Mouse (Mus musculus) layer of hippocampus, postnatal 25 days (tissue): Measurements from ENCODE around the gene Trcg1. TPM values are rescaled to one million over a fixed set of nuclear protein-coding genes. Genes with fewer than 3 reads are reported as not detected.
"Not testable (repeated sequence)": the region's sequence is repeated elsewhere in the genome, so short reads cannot be mapped to it uniquely, and the experiment has no call there.

Experiments
- DNase-seq, 2 experiments: peaks; one replicate each; pipeline ENCODE4 v3.0.0; 2022; ENCODE audit warnings: mixed read lengths in 2 of 2, low spot score in 1 of 2; ENCODE audit errors: extremely low spot score in 1 of 2
- total RNA-seq, 2 experiments: library from RNA; stranded (reverse); gene quantifications; 2 replicates each; pipeline ENCODE4 v1.2.3; 2021

Trcg1 gene
- not detected for total RNA-seq

- DNase-seq = no peak
Measured at GRCm38 (mm10) chr9:57236256-57236655, at the start of gene Trcg1. Trcg1 (plus strand) TSS chr9:57236556.

- no peak for DNase-seq
Measured at GRCm38 (mm10) chr9:57196708-57197107, 39.6 kb upstream of the Trcg1 start.

GRCm38 (mm10) chr9:57197414-57197813 lies 38.9 kb upstream of the Trcg1 start:
- no peak for DNase-seq

DNA sequence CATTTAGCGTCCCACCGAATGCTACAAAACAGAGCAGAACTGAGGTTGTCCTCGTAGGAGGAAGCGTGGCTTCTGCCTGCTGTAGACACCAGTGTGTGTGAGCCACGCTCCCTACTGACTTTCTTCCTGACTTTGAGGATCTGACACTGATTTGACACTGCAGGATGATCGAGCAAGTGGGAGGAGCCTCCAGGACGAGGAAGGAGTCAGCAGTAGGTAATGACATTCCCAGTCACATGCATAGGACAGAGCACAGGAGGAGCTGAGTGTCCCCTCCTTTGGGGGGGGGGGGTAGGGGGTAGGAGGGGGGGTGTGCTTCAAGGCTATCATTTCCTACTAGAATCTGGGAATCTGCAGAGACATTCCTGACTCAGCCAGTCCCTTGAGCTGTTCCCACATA lies 33.4 kb upstream of the Trcg1 start:
- no peak for DNase-seq

- not testable (repeated sequence) for DNase-seq
Measured at GRCm38 (mm10) chr9:57203571-57203970, 32.8 kb upstream of the Trcg1 start.

- no peak for DNase-seq
Measured at GRCm38 (mm10) chr9:57206896-57207295, 29.5 kb upstream of the Trcg1 start.

GRCm38 (mm10) chr9:57209316-57209715 lies 27.0 kb upstream of the Trcg1 start:
- DNase-seq = peak; percentile 16 to 68

GRCm38 (mm10) chr9:57212448-57213222 lies 23.7 kb upstream of the Trcg1 start:
- no peak for DNase-seq

DNA sequence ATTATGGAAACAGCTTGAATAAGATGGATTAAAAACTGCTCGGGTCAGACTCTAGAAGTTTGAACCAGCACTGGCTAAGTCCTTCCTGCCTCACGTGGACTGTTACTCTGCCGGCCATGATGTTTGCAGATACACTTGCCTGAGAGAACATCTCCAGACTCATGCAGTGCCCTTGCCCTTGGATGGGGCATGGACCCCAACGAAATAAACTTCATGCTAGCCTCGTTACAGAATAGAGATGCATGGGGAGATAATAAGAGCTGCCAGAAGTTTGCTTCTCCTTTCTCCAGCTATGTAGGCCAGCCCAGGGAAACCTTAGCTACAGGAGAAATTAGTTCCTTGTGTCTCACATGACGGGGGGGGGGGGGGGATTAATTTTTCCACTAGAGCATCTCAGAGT lies 21.9 kb upstream of the Trcg1 start:
- no peak for DNase-seq

DNA sequence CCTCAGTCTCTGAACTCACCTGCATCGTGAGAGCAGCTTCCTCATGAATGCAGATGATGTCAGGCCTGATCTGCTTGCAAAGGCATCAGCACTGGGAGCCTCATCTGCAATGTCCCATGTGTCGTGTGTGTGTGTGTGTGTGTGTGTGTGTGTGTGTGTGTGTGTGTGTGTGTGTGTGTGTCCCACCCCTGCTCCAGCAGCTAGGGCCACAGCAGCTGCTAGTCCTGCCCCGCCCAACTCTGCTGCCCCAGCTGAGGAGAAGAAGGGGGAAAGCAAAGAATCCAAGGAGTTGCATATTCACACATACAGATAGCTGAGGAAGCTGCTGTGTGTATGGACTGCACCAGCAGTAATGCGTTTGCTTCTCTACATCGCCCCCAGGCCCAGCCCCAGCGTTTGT lies 19.1 kb upstream of the Trcg1 start:
- DNase-seq = no peak

DNA sequence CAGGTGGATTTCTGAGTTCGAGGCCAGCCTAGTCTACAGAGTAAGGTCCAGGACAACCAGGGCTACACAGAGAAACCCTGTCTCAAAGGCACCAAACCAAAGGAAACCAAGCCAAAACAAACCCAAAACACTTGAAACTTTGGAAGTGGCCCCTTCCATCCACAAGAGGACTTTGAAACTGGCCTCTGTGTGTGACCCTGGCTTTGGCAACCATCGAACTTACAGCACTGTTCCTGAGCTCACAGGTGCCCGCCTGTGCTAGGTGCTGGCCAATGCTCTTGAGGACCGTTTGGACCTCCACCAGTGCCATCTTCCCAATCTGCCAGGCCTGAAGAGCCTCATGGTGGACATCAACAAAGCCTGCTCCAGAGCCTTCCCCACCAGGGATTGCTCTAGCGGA lies 17.6 kb upstream of the Trcg1 start:
- DNase-seq = no peak

GRCm38 (mm10) chr9:57219511-57219910 lies 16.8 kb upstream of the Trcg1 start:
- no peak for DNase-seq

- DNase-seq = peak; percentile 7 to 32
Measured at GRCm38 (mm10) chr9:57220356-57220755, 16.0 kb upstream of the Trcg1 start.

- no peak for DNase-seq
Measured at GRCm38 (mm10) chr9:57223341-57223740, 13.0 kb upstream of the Trcg1 start.

- DNase-seq = no peak
Measured at GRCm38 (mm10) chr9:57225780-57226627, 10.4 kb upstream of the Trcg1 start.

DNA sequence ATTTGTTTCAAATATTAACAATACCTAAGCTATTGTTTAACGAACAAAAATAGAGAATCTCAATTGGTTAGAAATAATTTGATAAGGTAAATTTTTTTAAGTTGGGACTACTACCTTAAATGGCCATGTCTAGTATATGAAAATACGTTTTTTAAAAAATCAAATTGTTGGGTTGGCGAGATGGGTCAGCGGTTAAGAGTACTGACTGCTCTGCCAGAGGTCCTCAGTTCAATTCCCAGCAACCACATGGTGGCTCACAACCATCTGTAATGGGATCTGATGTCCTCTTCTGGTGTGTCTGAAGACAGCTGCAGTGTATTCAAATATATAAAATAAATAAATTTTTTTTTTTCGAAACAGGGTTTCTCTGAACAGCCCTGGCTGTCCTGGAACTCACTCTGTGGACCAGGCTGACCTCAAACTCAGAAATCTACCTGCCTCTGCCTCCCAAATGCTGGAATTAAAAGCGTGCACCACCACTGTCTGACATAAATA lies 9.7 kb upstream of the Trcg1 start:
- not testable (repeated sequence) for DNase-seq

GRCm38 (mm10) chr9:57227203-57227602 lies 9.2 kb upstream of the Trcg1 start:
- no peak for DNase-seq

- no peak for DNase-seq
Measured at GRCm38 (mm10) chr9:57228186-57228585, 8.2 kb upstream of the Trcg1 start.

DNA sequence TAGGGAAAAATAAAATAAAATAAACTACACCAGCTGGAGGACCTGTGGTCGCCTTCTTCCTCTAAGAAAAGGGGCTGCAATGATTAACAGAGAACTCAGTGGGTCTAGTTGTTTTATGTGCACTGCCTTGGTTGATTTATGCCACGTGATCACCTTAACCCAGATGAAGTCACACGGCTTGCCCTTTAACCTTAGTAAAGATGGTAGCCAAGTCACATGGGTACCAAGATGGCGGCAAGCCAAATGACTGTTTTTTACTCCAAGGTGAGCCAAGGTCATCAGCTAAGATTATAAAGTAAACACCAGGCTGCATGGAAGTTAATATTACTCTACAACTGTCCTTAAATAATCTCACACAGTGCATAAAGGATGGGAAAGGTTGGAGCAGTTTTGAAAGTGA lies 6.6 kb upstream of the Trcg1 start:
- DNase-seq = no peak

DNA sequence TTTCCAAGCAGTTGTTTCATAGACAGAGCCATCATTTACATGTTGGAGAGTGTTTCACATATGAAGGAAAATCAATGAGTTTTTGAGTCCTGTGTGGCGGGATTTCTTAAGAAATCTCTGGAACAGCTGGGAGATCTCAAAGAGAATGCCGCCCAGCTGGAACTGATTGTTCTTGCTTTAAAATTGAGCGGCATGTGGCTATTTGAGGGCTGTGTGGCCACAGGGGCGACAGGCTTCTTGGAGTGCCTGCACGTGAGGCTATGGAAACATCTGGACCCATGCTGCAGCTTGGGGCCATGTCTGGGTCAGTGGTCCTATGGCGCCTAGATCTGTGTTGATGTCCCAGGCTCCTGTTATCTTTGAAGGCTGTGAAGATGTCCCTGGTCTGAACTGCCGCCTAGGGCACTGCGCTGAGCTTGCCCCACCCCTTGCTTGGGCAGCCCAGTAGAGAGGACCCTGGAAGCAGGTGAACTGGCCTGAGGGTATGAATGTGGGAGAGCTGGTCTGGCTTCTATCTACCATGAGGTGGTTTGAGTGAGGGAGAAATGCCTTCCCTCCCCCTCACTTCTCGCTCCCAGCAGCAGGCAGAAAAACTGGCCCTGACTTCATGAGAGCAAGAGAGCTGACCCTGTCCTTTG lies 6.1 kb upstream of the Trcg1 start:
- no peak for DNase-seq
